Mouse (Mus musculus) cerebellum, adult 2 months (tissue): ENCODE results near the gene Gm128.

Experiments used
- CTCF ChIP-seq: fragments of 200-500 bp; IDR thresholded peaks from 2 replicates; pipeline ENCODE4 v1.5.1; 2011; ENCODE audit warnings: low read depth, mild to moderate bottlenecking, control low read depth, low read length, moderate library complexity, borderline replicate concordance; ENCODE audit not compliant: insufficient read depth
- POLR2A ChIP-seq: fragments of 200-500 bp; IDR thresholded peaks from 2 replicates; pipeline ENCODE4 v1.6.1; 2011; ENCODE audit warnings: low read length, control low read depth, borderline replicate concordance; ENCODE audit not compliant: insufficient read depth

DNA sequence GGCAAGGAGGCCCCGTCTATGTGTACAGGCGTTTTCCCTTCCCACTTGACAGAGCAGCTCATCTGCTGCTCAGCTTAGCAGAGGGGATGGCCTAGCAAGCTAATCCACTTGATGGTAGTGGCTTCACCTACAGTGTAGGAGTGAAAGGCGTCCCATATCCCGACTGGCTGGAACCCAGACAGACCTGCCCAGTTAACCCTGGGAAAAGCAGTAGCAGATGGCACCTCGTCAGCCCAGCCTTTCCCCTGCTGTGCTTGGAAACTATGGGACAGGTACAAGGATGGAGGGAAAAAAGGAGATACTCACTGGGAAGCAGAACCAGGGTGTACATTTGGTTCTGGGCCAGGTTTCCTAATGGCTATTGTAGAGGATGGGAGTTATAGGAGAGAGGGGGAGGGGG is 9.0 kb upstream of the Gm128 start:
- TF ChIP-seq CTCF (no peak), POLR2A (no peak)
